Mouse (Mus musculus): Measurements from ENCODE around the gene Pcbd2. TPM values are rescaled to one million over a fixed set of nuclear protein-coding genes. Genes with fewer than 3 reads are reported as not detected.

Gene Pcbd2
- total RNA-seq, 2 experiments from 2014 or later: 22.9 to 23.4 TPM

DNA sequence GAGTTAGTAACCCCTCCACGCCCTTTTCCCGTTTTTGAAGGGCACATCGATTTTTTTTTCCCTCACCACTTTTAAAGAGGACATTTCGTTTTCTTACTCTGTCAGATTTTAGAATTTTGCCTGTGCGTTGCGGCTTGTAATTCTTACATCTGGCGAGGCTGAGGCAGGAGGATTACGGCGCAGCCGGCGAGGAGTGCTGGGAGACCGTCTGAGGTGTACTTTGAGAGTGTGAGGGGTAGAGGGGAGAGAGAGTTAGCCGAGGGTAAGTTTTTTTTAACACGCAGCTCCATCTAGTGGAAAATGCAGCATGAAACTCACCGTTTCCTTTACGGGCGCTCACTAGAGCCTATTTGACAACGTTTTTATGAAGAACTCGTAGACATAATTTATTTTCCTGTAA, 671 bp downstream of the Pcbd2 start:
- intact Hi-C loops (cut with DNase I): loop anchor here (2.0 to 5.0 kb wide), 2 partner anchors 36 to 59 kb away; partner anchors contain the start of gene B230219D22Rik
- peak; percentile 66 to 74 for DNase-seq (ENCODE audit: low spot score in 2 of 2)

- no peak for DNase-seq (ENCODE audit: low spot score in 2 of 2)
- intact Hi-C loops (cut with DNase I): no loop called here
These were observed 3.5 kb downstream of the Pcbd2 start for GRCm38 (mm10) chr13:55730716-55731115.

- no peak for DNase-seq (ENCODE audit: low spot score in 2 of 2)
- intact Hi-C loops (cut with DNase I): no loop called here
These were observed 5.0 kb downstream of the Pcbd2 start for GRCm38 (mm10) chr13:55732121-55732520.

DNA sequence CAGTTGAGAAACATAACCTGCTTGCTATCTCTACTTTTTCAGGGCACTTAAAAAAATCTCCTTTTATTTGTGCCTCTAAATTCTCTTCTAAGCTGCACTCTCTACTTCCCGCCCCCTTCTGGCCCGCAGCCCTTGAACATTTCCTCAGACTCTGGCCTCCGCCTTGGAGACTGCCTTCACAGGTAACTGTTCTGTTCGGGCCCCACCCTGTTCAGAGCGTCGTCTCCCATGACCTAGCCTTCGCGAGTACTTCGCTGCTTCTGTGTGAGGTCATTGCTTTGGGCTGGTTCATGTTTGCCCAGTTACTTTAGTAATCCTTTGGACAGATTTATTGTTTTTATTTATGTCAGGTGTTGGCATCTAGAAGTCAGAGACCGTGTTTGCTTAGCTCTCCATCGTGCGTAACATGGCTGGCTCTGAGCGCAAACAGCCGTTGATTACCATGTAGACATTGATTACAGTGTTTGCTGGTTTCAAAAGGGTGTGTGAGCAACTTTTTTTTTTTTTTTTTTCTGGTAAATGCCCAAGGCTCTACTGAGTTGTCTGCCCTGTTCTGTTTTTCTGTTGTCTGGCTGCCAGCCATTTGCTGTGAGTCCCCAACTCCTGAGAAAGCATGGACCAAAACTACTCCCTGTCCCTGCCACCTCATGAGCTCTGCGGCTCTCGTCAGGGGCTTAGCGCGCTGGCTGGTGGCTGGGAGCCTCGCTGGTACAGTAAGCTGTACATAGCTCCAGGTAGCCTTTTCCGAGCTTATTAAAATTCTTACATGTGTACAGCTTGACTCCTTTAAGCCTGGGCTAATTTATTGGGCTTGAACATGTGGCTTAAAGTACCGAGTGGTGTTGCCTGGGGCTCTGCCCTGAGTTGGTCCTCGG, 6.7 kb downstream of the Pcbd2 start:
- intact Hi-C loops (cut with DNase I): no loop called here

GRCm38 (mm10) chr13:55737885-55738284, 10.7 kb downstream of the Pcbd2 start:
- no peak for DNase-seq (ENCODE audit: low spot score in 2 of 2)
- intact Hi-C loops (cut with DNase I): no loop called here

More for the DNA sequence above, 6.7 kb downstream of the Pcbd2 start:
- no peak for DNase-seq (ENCODE audit: low spot score in 2 of 2)

DNA sequence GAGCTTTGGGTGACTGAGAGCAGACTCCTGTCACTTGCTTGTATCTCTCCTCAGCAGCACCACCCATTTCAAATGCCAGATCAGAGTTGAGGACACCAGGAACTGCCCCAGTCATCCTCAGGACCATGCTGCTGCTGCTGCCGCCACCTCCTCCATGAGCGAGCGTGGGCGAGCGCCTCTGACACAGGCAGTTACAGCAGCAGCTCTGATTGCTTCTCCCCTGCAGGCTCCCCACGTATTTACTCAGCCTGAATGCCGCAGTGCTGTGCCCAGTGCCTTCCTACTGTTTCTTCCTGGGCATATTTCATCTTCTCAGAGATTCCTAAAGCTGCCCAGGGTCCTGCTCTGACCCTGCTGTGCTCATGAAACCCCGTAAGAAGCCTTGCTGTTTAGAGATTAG, 15.1 kb downstream of the Pcbd2 start:
- DNase-seq (ENCODE audit: low spot score in 2 of 2): no peak
- intact Hi-C loops (cut with DNase I): no loop called here

DNA sequence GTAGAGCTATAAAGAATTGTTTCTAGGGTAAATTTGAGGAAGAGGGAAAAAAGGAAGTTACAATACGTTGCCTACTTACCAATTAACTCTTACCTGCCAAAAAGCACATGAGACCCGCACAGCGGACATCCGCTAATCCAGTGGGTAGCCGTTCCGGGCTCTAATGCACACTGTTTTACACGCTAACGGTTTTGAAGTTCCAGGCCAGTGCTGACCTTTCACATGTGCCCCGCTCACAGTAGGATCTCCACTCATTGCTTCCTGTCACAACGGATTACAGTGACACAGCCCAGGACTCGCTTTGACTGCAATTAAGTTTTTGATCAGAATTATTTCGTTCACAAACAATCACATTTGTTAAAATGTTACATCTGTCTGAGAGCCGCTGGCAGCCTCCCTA, 27.2 kb downstream of the Pcbd2 start:
- intact Hi-C loops (cut with DNase I): no loop called here
- no peak for DNase-seq (ENCODE audit: low spot score in 2 of 2)

DNA sequence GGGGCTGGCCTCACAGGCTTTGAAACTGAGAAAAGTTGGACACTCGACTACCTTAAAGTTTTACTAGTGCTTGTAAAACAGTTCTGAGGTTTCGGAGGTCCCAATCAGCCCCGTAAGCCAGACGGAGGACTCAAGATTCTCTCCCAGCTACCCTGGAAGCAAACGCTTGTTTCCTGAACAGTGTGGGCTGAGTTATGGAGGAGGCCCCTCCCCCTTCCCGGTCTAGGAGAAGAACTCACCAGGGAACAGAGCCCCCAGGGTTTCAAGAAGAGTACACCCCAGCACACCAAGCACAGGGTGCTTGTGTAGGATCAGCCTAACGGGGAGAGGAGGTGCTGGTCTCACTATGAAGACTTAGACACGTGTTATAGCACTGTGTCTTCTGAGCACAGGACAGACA, 29.6 kb downstream of the Pcbd2 start:
- DNase-seq (ENCODE audit: low spot score in 2 of 2): no peak
- intact Hi-C loops (cut with DNase I): no loop called here

DNA sequence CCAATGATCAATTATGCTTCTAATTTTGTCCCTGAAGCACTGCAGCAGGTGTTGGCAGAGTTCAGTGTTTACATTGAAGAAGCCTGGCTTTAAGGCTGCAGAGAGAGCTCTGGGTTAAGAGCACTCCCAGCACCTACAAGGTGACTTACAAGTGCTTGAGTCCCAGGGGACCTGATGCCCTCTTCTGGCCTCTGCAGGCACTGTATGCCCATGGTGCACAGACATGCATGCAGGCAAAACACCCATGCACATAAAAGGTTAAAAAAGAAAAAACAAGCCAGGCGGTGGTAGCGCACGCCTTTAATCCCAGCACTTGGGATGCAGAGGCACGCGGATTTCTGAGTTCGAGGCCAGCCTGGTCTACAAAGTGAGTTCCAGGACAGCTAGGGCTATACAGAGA, 30.5 kb downstream of the Pcbd2 start:
- no peak for DNase-seq (ENCODE audit: low spot score in 2 of 2)
- intact Hi-C loops (cut with DNase I): no loop called here

DNA sequence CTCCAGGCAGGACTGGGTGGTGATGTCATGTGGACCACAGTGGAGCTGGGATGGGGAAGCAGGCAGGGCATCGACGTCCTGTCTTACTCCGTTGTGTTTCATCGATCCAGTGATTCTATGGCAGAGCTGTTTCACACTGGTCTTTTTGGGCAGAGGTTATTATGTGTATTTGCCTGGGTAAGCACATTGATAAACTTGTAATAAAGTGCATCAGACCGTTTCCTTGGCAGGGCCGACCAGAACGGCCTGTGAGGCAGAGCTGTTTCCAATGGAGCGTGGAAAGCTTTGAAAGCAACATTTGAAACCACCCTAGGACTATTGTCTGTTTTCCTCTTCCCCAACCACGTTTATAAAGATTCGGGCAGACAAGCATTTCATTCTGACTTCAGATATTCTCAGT, 33.4 kb downstream of the Pcbd2 start:
- no peak for DNase-seq (ENCODE audit: low spot score in 2 of 2)
- intact Hi-C loops (cut with DNase I): no loop called here

- intact Hi-C loops (cut with DNase I): no loop called here
- no peak for DNase-seq (ENCODE audit: low spot score in 2 of 2)
These were observed 34.3 kb downstream of the Pcbd2 start for GRCm38 (mm10) chr13:55761486-55761885.

DNA sequence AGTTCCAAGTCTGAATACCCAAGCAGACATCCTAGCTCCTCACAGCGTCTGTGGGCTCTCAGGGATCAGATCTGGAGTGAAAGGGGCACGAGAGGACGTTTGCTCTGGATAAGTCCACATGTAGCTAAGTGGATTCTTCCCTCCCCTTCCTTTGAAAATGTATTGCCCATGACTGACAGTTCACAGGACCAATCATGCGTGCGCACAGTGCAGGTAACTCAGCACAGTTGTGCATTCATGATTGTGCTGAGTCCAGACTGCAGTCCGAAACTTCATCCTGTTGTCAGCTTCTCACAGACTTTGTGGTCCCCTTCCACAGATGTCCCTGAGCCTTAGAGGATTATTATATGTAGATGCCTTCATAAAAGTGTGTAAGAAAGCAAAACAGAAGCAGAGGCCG, 47.2 kb downstream of the Pcbd2 start:
- intact Hi-C loops (cut with DNase I): no loop called here
- DNase-seq (ENCODE audit: low spot score in 2 of 2): no peak

DNA sequence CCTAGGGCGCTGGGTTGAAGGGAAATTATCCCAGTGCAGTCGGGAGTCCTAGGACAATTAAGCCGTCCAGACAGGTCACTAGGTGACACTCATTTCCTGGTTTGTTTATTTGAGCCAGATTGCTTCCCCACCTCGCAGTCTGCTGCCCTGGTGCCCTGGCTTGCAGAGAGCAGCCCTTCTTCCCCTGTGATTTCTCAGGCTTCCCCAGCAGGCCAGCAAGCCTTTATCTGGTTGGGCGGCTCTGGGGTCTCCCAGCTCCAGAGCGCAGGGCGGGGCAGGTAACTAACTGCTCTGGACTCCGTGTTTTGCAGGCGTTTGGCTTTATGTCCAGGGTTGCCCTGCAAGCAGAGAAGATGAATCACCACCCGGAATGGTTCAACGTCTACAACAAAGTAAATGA, 47.9 kb downstream of the Pcbd2 start:
- DNase-seq (ENCODE audit: low spot score in 2 of 2): no peak
- intact Hi-C loops (cut with DNase I): no loop called here

DNA sequence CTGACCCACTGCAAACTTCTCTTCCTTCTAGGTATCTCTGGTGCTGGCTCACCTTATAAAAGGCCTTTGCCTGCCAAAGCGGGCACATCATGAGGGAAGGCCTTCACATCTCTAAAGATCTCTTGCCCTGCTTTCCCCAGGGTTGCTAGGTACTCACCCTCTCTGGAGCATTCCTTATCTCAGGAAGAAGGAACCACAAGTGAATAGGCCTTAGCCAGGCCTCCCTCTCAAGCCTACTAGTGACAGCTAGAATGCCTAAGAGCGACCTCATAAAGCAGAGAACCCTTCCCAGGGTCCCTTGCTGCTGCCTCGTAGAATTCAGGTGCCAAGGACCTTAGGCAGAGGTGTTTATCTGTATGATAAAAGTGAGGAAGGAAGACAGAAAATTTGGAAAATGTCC, 57.1 kb downstream of the Pcbd2 start, which contains the start of gene Catsper3:
TSS of gene Catsper3 (plus strand) at position 301 of the 400 bp plus-strand sequence.
- intact Hi-C loops (cut with DNase I): no loop called here
- no peak for DNase-seq (ENCODE audit: low spot score in 2 of 2)

GRCm38 (mm10) chr13:55786120-55786519, 59.0 kb downstream of the Pcbd2 start:
- intact Hi-C loops (cut with DNase I): no loop called here
- no peak for DNase-seq (ENCODE audit: low spot score in 2 of 2)

DNA sequence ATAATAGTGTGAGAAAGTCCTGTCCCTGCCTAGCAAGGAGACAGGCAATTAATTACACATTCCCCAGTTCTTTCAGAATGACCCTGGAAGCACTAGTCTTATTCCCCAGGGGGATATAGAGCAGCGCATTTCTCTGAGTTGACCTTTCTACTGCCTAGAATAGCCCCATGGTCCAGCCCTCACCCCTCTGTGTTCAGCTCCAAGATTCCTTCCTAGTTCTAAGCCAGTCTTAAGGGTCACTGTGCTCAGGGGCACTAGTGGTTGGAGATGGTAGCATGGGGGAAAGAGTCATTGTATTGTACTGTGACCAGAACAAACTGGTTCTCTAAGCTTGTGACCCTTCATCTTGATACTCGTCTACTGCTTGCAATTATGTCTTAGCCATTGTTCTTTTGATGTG, 74.1 kb downstream of the Pcbd2 start:
- DNase-seq (ENCODE audit: low spot score in 2 of 2): no peak
- intact Hi-C loops (cut with DNase I): no loop called here

DNA sequence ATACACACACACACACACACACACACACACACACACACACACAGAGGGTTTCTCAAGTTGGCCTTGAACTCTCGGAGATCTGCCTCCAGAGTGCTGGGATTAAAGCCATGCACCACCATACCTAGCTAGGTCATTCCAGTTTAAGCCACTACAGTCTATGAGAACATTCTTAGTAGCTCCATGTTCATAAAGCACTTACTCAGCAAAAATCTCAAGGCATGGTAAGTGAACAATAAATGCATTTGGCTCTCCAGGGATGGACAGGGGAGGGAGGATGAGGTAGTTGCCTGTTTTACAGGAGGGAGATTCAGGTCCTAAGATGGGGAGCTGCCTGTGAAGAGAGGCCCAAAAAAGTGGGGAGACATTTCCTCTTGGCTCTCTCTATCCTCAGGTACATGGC, 76.8 kb downstream of the Pcbd2 start:
- intact Hi-C loops (cut with DNase I): no loop called here
- DNase-seq (ENCODE audit: low spot score in 2 of 2): no peak

DNA sequence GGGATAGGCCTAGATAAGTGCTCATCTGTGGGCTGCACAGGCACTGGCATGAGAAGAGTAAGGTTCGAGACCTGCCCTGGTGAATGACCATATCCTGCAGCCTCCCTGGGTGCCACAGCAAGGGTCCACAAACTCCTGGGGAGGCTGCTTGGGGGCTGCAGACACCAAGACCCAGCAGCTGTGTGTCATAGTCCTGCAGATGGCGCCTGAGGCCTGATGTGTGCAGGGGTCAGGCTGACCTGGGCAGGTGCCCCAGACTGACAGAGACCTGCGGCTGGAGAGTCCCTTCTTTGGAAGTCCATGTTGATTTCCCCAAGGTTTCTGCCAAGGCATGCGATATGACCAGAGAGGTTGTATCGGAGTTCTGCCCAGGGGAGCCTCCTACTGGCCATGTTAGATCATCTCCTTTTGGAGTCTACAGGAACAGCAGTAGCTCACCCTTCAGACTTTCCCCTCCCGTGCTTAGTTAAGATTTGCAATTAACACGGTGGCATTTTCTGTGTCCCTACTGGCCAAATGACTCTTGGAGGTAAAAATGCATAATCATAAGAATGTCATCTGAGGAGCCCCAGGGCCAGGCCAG, 82.0 kb downstream of the Pcbd2 start:
- no peak for DNase-seq (ENCODE audit: low spot score in 2 of 2)
- intact Hi-C loops (cut with DNase I): no loop called here

DNA sequence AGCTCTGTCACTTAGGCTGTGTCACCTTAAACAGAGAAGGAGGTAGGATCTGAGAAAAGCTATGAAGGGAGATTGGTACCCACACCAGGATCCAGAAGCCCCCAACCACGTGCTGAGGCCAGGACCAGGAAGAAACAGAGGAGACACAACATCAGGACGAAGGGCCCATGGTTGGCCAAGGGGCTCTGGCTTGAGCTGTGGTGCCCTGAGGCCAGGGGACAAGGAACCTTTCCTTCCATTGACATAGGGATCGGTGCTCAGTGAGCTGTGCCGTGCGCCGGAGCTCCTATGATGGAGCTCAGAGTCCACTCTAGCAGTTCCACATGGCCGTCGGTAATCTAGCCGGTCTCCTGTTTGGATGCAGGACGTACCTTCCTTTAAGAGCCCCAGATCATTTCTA, 82.5 kb downstream of the Pcbd2 start:
- intact Hi-C loops (cut with DNase I): no loop called here
- no peak for DNase-seq (ENCODE audit: low spot score in 2 of 2)

DNA sequence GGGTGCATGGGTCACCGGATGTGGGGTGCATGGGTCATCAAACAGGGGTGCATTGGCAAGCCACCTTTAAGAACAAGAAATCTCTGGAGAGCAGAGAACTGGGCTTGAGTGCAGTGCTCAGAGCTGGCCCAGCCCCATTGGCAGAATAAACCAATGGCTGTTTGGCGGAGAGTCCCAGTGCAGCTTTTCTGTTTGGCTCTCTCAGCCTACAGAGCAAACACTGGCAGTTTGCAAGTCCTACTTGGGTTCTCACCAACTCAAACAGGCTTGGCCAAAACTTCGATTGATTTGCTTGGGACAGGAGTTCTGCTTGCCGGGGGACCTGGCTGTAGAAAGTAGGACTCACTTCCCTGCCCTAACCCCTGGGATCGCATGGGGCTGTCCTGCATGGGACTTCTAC, 83.8 kb downstream of the Pcbd2 start:
- DNase-seq (ENCODE audit: low spot score in 2 of 2): no peak
- intact Hi-C loops (cut with DNase I): no loop called here

- intact Hi-C loops (cut with DNase I): no loop called here
- DNase-seq (ENCODE audit: low spot score in 2 of 2): no peak
These were observed 86.4 kb downstream of the Pcbd2 start for GRCm38 (mm10) chr13:55813490-55814016.

Measured in left cerebral cortex, postnatal 14 days (tissue).